Mouse (Mus musculus) thymus, postnatal 36 days (tissue): ENCODE measurements around the gene Gcnt1.

Experiments
- DNase-seq, 2 experiments: peaks; one replicate each; pipeline ENCODE4 v3.0.0; 2022; ENCODE audit warnings: mixed read lengths in 2 of 2

Gcnt1 gene

GRCm38 (mm10) chr19:17372701-17373100 lies at the start of gene Gcnt1:
Gcnt1 (minus strand) TSS chr19:17372844.
- DNase-seq = no peak

GRCm38 (mm10) chr19:17417855-17418254 lies 45.2 kb upstream of the Gcnt1 start:
- no peak for DNase-seq

- no peak for DNase-seq
Measured at GRCm38 (mm10) chr19:17412915-17413459, 40.3 kb upstream of the Gcnt1 start.

GRCm38 (mm10) chr19:17410465-17411065 lies 37.9 kb upstream of the Gcnt1 start:
- DNase-seq = no peak

- no peak for DNase-seq
Measured at GRCm38 (mm10) chr19:17409351-17409750, 36.7 kb upstream of the Gcnt1 start.

- no peak for DNase-seq
Measured at GRCm38 (mm10) chr19:17408591-17408990, 35.9 kb upstream of the Gcnt1 start.

- no peak for DNase-seq
Measured at GRCm38 (mm10) chr19:17406823-17407222, 34.2 kb upstream of the Gcnt1 start.

GRCm38 (mm10) chr19:17403175-17403574 lies 30.5 kb upstream of the Gcnt1 start:
- no peak for DNase-seq

GRCm38 (mm10) chr19:17400571-17400970 lies 27.9 kb upstream of the Gcnt1 start:
- no peak for DNase-seq

GRCm38 (mm10) chr19:17399965-17400364 lies 27.3 kb upstream of the Gcnt1 start:
- no peak for DNase-seq

GRCm38 (mm10) chr19:17397922-17398321 lies 25.3 kb upstream of the Gcnt1 start:
- no peak for DNase-seq

- DNase-seq = no peak
Measured at GRCm38 (mm10) chr19:17396802-17397201, 24.2 kb upstream of the Gcnt1 start.

GRCm38 (mm10) chr19:17393841-17394591 lies 21.4 kb upstream of the Gcnt1 start, which contains the start of gene Rfk:
Rfk (plus strand) TSS chr19:17394043.
- DNase-seq = peak; percentile 93 to 94

- no peak for DNase-seq
Measured at GRCm38 (mm10) chr19:17392866-17393265, 20.2 kb upstream of the Gcnt1 start.

- no peak for DNase-seq
Measured at GRCm38 (mm10) chr19:17388404-17388803, 15.8 kb upstream of the Gcnt1 start.

- no peak for DNase-seq
Measured at GRCm38 (mm10) chr19:17386424-17386823, 13.8 kb upstream of the Gcnt1 start.

- no peak for DNase-seq
Measured at GRCm38 (mm10) chr19:17385426-17385825, 12.8 kb upstream of the Gcnt1 start.

GRCm38 (mm10) chr19:17385022-17385421 lies 12.4 kb upstream of the Gcnt1 start:
- no peak for DNase-seq

GRCm38 (mm10) chr19:17382807-17383397 lies 10.3 kb upstream of the Gcnt1 start:
- DNase-seq = no peak

- no peak for DNase-seq
Measured at GRCm38 (mm10) chr19:17380549-17380948, 7.9 kb upstream of the Gcnt1 start.

- DNase-seq = no peak
Measured at GRCm38 (mm10) chr19:17378845-17379244, 6.2 kb upstream of the Gcnt1 start.

GRCm38 (mm10) chr19:17369581-17369980 lies 3.1 kb downstream of the Gcnt1 start:
- no peak for DNase-seq

GRCm38 (mm10) chr19:17368557-17368956 lies 4.1 kb downstream of the Gcnt1 start:
- no peak for DNase-seq
